Mouse (Mus musculus): ENCODE results near the gene Cdc42bpb. TPM values are rescaled to one million over a fixed set of nuclear protein-coding genes. Genes with fewer than 3 reads are reported as not detected.
A peak's percentile ranks its signal among the peaks of the same experiment; 100 is the strongest.

The Cdc42bpb gene
- polyA plus RNA-seq, 1 experiment from 2014 or later: 37.7 TPM

- Histone ChIP-seq H3K27me3 (replicated peaks; ENCODE audit: control insufficient read depth, insufficient read depth, low read length) (no peaks in the 10 kb centered on the region), H3K4me3 (ENCODE audit: low read depth, low read length) (peak overlapping the region; percentile 94), H3K9ac (ENCODE audit: low read depth, low read length) (peak overlapping the region; percentile 91), H3K36me3 (ENCODE audit: control insufficient read depth, insufficient read depth, low read length) (no peaks in the 10 kb centered on the region), H3K4me2 (ENCODE audit: low read depth, low read length) (peak overlapping the region; percentile 87), H3K9me3 (ENCODE audit: control insufficient read depth, low read length) (no peaks in the 10 kb centered on the region), H3K4me1 (ENCODE audit: control insufficient read depth, insufficient read depth, low read length) (peaks cover 17% of the 10 kb centered on the region), H3K27ac (replicated peaks; ENCODE audit: low read depth, low read length) (peak overlapping the region; percentile 90)
- WGBS: under 1% methylated on average over 20 of the region's 49 CpGs
- ATAC-seq (ENCODE audit: low read depth): peak; percentile 10
- peak; percentile 50 for DNase-seq (ENCODE audit: low spot score)
Measured at GRCm38 (mm10) chr12:111376826-111377331, 639 bp downstream of the Cdc42bpb start.

- Histone ChIP-seq H3K27me3 (replicated peaks; ENCODE audit: control insufficient read depth, insufficient read depth, low read length) (no peaks in the 10 kb centered on the region), H3K27ac (replicated peaks; ENCODE audit: low read depth, low read length) (peak overlapping the region; percentile 35; the same call in 1 of the 2 replicates), H3K4me1 (ENCODE audit: control insufficient read depth, insufficient read depth, low read length) (peaks cover 17% of the 10 kb centered on the region), H3K4me2 (ENCODE audit: low read depth, low read length) (peak overlapping the region; percentile 87), H3K36me3 (ENCODE audit: control insufficient read depth, insufficient read depth, low read length) (no peaks in the 10 kb centered on the region), H3K9me3 (ENCODE audit: control insufficient read depth, low read length) (no peaks in the 10 kb centered on the region), H3K4me3 (ENCODE audit: low read depth, low read length) (peak overlapping the region; percentile 94), H3K9ac (ENCODE audit: low read depth, low read length) (peak overlapping the region; percentile 91)
- DNase-seq (ENCODE audit: low spot score) (no peak), ATAC-seq (ENCODE audit: low read depth) (no peak)
- WGBS: 17% methylated on average over 6 of the region's 6 CpGs
Measured at GRCm38 (mm10) chr12:111376053-111376452, 1.5 kb downstream of the Cdc42bpb start.

- ATAC-seq (ENCODE audit: low read depth): no peak
- 61% methylated on average over 12 of the region's 12 CpGs for WGBS
- H3K27ac ChIP-seq (replicated peaks; ENCODE audit: low read depth, low read length): peak overlapping the region; percentile 35; the same call in 1 of the 2 replicates
Measured at GRCm38 (mm10) chr12:111375559-111375958, 2.0 kb downstream of the Cdc42bpb start.

GRCm38 (mm10) chr12:111374727-111375126 is 2.8 kb downstream of the Cdc42bpb start:
- no peaks in the 10 kb centered on the region for H3K36me3 ChIP-seq (ENCODE audit: control insufficient read depth, insufficient read depth, low read length)
- H3K27ac ChIP-seq (replicated peaks; ENCODE audit: low read depth, low read length): peak overlapping the region; percentile 1; the same call in 1 of the 2 replicates
- peak overlapping the region; percentile 91; the same call in 1 of the 2 replicates for H3K9ac ChIP-seq (ENCODE audit: low read depth, low read length)
- H3K9me3 ChIP-seq (ENCODE audit: control insufficient read depth, low read length): no peaks in the 10 kb centered on the region
- ATAC-seq (ENCODE audit: low read depth) (no peak), DNase-seq (ENCODE audit: low spot score) (no peak)
- peak overlapping the region; percentile 87 for H3K4me2 ChIP-seq (ENCODE audit: low read depth, low read length)
- H3K4me3 ChIP-seq (ENCODE audit: low read depth, low read length): 0 out of 2 replicates have a peak overlapping the region, but pooled peaks have one; percentile 3
- no peaks in the 10 kb centered on the region for H3K27me3 ChIP-seq (replicated peaks; ENCODE audit: control insufficient read depth, insufficient read depth, low read length)
- peaks cover 17% of the 10 kb centered on the region for H3K4me1 ChIP-seq (ENCODE audit: control insufficient read depth, insufficient read depth, low read length)
- WGBS: 57% methylated on average over 10 of the region's 10 CpGs

More at GRCm38 (mm10) chr12:111375559-111375958, 2.0 kb downstream of the Cdc42bpb start:
- DNase-seq (ENCODE audit: low spot score): no peak
- Histone ChIP-seq H3K9ac (ENCODE audit: low read depth, low read length) (peak overlapping the region; percentile 91), H3K36me3 (ENCODE audit: control insufficient read depth, insufficient read depth, low read length) (no peaks in the 10 kb centered on the region), H3K27me3 (replicated peaks; ENCODE audit: control insufficient read depth, insufficient read depth, low read length) (no peaks in the 10 kb centered on the region), H3K4me3 (ENCODE audit: low read depth, low read length) (peak overlapping the region; percentile 94), H3K4me1 (ENCODE audit: control insufficient read depth, insufficient read depth, low read length) (peaks cover 17% of the 10 kb centered on the region), H3K4me2 (ENCODE audit: low read depth, low read length) (peak overlapping the region; percentile 87), H3K9me3 (ENCODE audit: control insufficient read depth, low read length) (no peaks in the 10 kb centered on the region)

- Histone ChIP-seq H3K36me3 (ENCODE audit: control insufficient read depth, insufficient read depth, low read length) (no peaks in the 10 kb centered on the region), H3K27ac (replicated peaks; ENCODE audit: low read depth, low read length) (no peak overlapping the region), H3K9ac (ENCODE audit: low read depth, low read length) (no peak overlapping the region), H3K27me3 (replicated peaks; ENCODE audit: control insufficient read depth, insufficient read depth, low read length) (no peaks in the 10 kb centered on the region), H3K9me3 (ENCODE audit: control insufficient read depth, low read length) (no peaks in the 10 kb centered on the region), H3K4me3 (ENCODE audit: low read depth, low read length) (no peak overlapping the region), H3K4me2 (ENCODE audit: low read depth, low read length) (no peak overlapping the region), H3K4me1 (ENCODE audit: control insufficient read depth, insufficient read depth, low read length) (peaks cover 25% of the 10 kb centered on the region)
- WGBS: 77% methylated on average over 6 of the region's 6 CpGs
- DNase-seq (ENCODE audit: low spot score) (no peak), ATAC-seq (ENCODE audit: low read depth) (no peak)
Measured at GRCm38 (mm10) chr12:111373411-111373810, 4.1 kb downstream of the Cdc42bpb start.

GRCm38 (mm10) chr12:111371905-111372304 is 5.6 kb downstream of the Cdc42bpb start:
- no peak for ATAC-seq (ENCODE audit: low read depth)

GRCm38 (mm10) chr12:111370249-111370648 is 7.3 kb downstream of the Cdc42bpb start:
- Histone ChIP-seq H3K36me3 (ENCODE audit: control insufficient read depth, insufficient read depth, low read length) (no peaks in the 10 kb centered on the region), H3K27me3 (replicated peaks; ENCODE audit: control insufficient read depth, insufficient read depth, low read length) (no peaks in the 10 kb centered on the region), H3K4me1 (ENCODE audit: control insufficient read depth, insufficient read depth, low read length) (peaks cover 28% of the 10 kb centered on the region), H3K4me2 (ENCODE audit: low read depth, low read length) (no peak overlapping the region), H3K27ac (replicated peaks; ENCODE audit: low read depth, low read length) (no peak overlapping the region), H3K4me3 (ENCODE audit: low read depth, low read length) (no peak overlapping the region), H3K9ac (ENCODE audit: low read depth, low read length) (no peak overlapping the region), H3K9me3 (ENCODE audit: control insufficient read depth, low read length) (no peaks in the 10 kb centered on the region)
- ATAC-seq (ENCODE audit: low read depth): no peak
- WGBS: 42% methylated on average over 4 of the region's 4 CpGs
- no peak for DNase-seq (ENCODE audit: low spot score)

More at GRCm38 (mm10) chr12:111371905-111372304, 5.6 kb downstream of the Cdc42bpb start:
- no peak overlapping the region for H3K4me3 ChIP-seq (ENCODE audit: low read depth, low read length)
- H3K4me2 ChIP-seq (ENCODE audit: low read depth, low read length): no peak overlapping the region
- no peak for DNase-seq (ENCODE audit: low spot score)
- H3K27me3 ChIP-seq (replicated peaks; ENCODE audit: control insufficient read depth, insufficient read depth, low read length): no peaks in the 10 kb centered on the region
- H3K9ac ChIP-seq (ENCODE audit: low read depth, low read length): no peak overlapping the region
- peaks cover 35% of the 10 kb centered on the region for H3K4me1 ChIP-seq (ENCODE audit: control insufficient read depth, insufficient read depth, low read length)
- no peaks in the 10 kb centered on the region for H3K36me3 ChIP-seq (ENCODE audit: control insufficient read depth, insufficient read depth, low read length)
- H3K27ac ChIP-seq (replicated peaks; ENCODE audit: low read depth, low read length): no peak overlapping the region
- WGBS: 80% methylated on average over 7 of the region's 7 CpGs
- H3K9me3 ChIP-seq (ENCODE audit: control insufficient read depth, low read length): no peaks in the 10 kb centered on the region

GRCm38 (mm10) chr12:111367065-111367464 is 10.5 kb downstream of the Cdc42bpb start:
- WGBS: 75% methylated on average over 7 of the region's 7 CpGs
- no peak for ATAC-seq (ENCODE audit: low read depth)
- no peak overlapping the region for H3K27ac ChIP-seq (replicated peaks; ENCODE audit: low read depth, low read length)

GRCm38 (mm10) chr12:111364234-111364633 is 13.3 kb downstream of the Cdc42bpb start:
- Histone ChIP-seq H3K4me1 (ENCODE audit: control insufficient read depth, insufficient read depth, low read length) (peaks cover 43% of the 10 kb centered on the region), H3K27ac (replicated peaks; ENCODE audit: low read depth, low read length) (no peak overlapping the region)

More at GRCm38 (mm10) chr12:111367065-111367464, 10.5 kb downstream of the Cdc42bpb start:
- no peaks in the 10 kb centered on the region for H3K36me3 ChIP-seq (ENCODE audit: control insufficient read depth, insufficient read depth, low read length)
- H3K27me3 ChIP-seq (replicated peaks; ENCODE audit: control insufficient read depth, insufficient read depth, low read length): no peaks in the 10 kb centered on the region
- peaks cover 33% of the 10 kb centered on the region for H3K4me1 ChIP-seq (ENCODE audit: control insufficient read depth, insufficient read depth, low read length)
- DNase-seq (ENCODE audit: low spot score): no peak
- H3K4me2 ChIP-seq (ENCODE audit: low read depth, low read length): no peak overlapping the region
- no peak overlapping the region for H3K9ac ChIP-seq (ENCODE audit: low read depth, low read length)
- no peaks in the 10 kb centered on the region for H3K9me3 ChIP-seq (ENCODE audit: control insufficient read depth, low read length)
- no peak overlapping the region for H3K4me3 ChIP-seq (ENCODE audit: low read depth, low read length)

More at GRCm38 (mm10) chr12:111364234-111364633, 13.3 kb downstream of the Cdc42bpb start:
- H3K36me3 ChIP-seq (ENCODE audit: control insufficient read depth, insufficient read depth, low read length): no peaks in the 10 kb centered on the region
- no peaks in the 10 kb centered on the region for H3K9me3 ChIP-seq (ENCODE audit: control insufficient read depth, low read length)
- 88% methylated on average over 3 of the region's 3 CpGs for WGBS
- H3K4me3 ChIP-seq (ENCODE audit: low read depth, low read length): no peak overlapping the region
- ATAC-seq (ENCODE audit: low read depth): no peak
- no peaks in the 10 kb centered on the region for H3K27me3 ChIP-seq (replicated peaks; ENCODE audit: control insufficient read depth, insufficient read depth, low read length)
- no peak for DNase-seq (ENCODE audit: low spot score)
- no peak overlapping the region for H3K9ac ChIP-seq (ENCODE audit: low read depth, low read length)
- no peak overlapping the region for H3K4me2 ChIP-seq (ENCODE audit: low read depth, low read length)
